ENCODE assay signal across 7 mouse cellular contexts in the genomic region with DNA sequence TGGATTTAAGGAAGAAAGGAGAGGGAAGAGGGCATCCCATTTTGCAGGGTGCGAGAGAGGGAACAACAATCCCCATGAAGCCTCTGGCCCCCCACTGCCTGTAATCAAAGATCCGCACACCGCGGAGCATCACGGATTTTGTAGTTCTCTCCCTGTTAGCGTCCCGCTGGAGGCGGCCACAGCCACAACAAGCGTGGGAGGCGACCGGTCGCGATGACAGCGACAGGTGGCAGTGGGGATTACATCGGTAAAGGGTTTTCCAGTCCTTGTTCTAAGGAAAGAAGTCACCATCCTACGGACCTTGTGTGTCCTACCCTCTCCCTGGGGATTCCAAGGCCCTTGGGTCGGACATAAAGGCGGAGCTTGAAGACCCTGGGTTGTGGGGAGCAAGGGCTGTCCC. TPM values are rescaled to one million over a fixed set of nuclear protein-coding genes. Genes with fewer than 3 reads are reported as not detected.
A peak's percentile ranks its signal among the peaks of the same experiment; 100 is the strongest.
DNase-seq lines count a peak whose midpoint lies in the region; ATAC-seq and TF ChIP-seq lines count a peak whose summit lies in the region.

No protein-coding gene starts in this region.

- under 1% methylated on average over 18 of the region's 18 CpGs for whole genome bisulfite sequencing in midbrain, embryonic 13.5 days
- under 1% methylated on average over 18 of the region's 18 CpGs for WGBS in stomach, embryonic 15.5 days

- ATAC-seq in midbrain, embryonic 13.5 days, result peak; percentile 49
- ATAC-seq in stomach, embryonic 15.5 days (ENCODE audit: insufficient read depth, low FRiP score, low read depth), result no peak

- peak overlapping the region; percentile 95 for H3K4me2 ChIP-seq in midbrain, embryonic 13.5 days (replicated peaks)
- peak overlapping the region; percentile 50 for H3K4me2 ChIP-seq in stomach, embryonic 15.5 days

- no peak overlapping the region for H3K27ac ChIP-seq in midbrain, embryonic 13.5 days
- no peak overlapping the region for H3K27ac ChIP-seq in stomach, embryonic 15.5 days

- H3K27me3 ChIP-seq in E14TG2a.4 (ENCODE audit: insufficient read depth, low read length), result peaks cover 33% of the 10 kb centered on the region
- H3K27me3 ChIP-seq in midbrain, embryonic 13.5 days, result peaks cover 42% of the 10 kb centered on the region
- peaks cover 60% of the 10 kb centered on the region for H3K27me3 ChIP-seq in stomach, embryonic 15.5 days (replicated peaks)

- intact Hi-C loops in heart, postnatal 10 days (cut with DNase I), result no loop called here
- intact Hi-C loops in left cerebral cortex, postnatal 14 days (cut with DNase I), result loop anchor here (5.0 kb wide), 1 partner anchor 55 kb away; no protein-coding TSS in a partner anchor

- H3K4me1 ChIP-seq in E14TG2a.4 (replicated peaks; ENCODE audit: low read depth, low read length), result peaks cover 51% of the 10 kb centered on the region
- peaks cover 46% of the 10 kb centered on the region for H3K4me1 ChIP-seq in midbrain, embryonic 13.5 days (replicated peaks)
- H3K4me1 ChIP-seq in stomach, embryonic 15.5 days, result peaks cover 38% of the 10 kb centered on the region

- H3K36me3 ChIP-seq in E14TG2a.4 (ENCODE audit: insufficient read depth, low read length), result peaks cover 17% of the 10 kb centered on the region
- H3K36me3 ChIP-seq in midbrain, embryonic 13.5 days, result no peaks in the 10 kb centered on the region
- H3K36me3 ChIP-seq in stomach, embryonic 15.5 days, result no peaks in the 10 kb centered on the region

- peak overlapping the region; percentile 77 for H3K4me3 ChIP-seq in E14TG2a.4 (replicated peaks; ENCODE audit: low read length)
- peak overlapping the region; percentile 65 for H3K4me3 ChIP-seq in midbrain, embryonic 13.5 days (replicated peaks)
- H3K4me3 ChIP-seq in stomach, embryonic 15.5 days (replicated peaks), result peak overlapping the region; percentile 26

- peak; percentile 13 for DNase-seq in T-cell, adult 2 months (ENCODE audit: low spot score)
- DNase-seq in embryo, embryonic 9.5 days (ENCODE audit: extremely low spot score), result peak; percentile 85
- peak; percentile 32 to 53 for DNase-seq in heart, postnatal 10 days
- peak; percentile 81 to 89 for DNase-seq in left cerebral cortex, postnatal 14 days (ENCODE audit: low spot score in 2 of 2)

- no peak for TF ChIP-seq CTCF in E14TG2a.4 (conservative IDR thresholded peaks at IDR 0.05; ENCODE audit: low read length)

- peak overlapping the region; percentile 58; the same call in 1 of the 2 replicates for H3K9ac ChIP-seq in midbrain, embryonic 13.5 days (replicated peaks)
- no peak overlapping the region for H3K9ac ChIP-seq in stomach, embryonic 15.5 days

- H3K9me3 ChIP-seq in E14TG2a.4 (ENCODE audit: low read length), result no peaks in the 10 kb centered on the region
- H3K9me3 ChIP-seq in midbrain, embryonic 13.5 days, result no peaks in the 10 kb centered on the region
- no peaks in the 10 kb centered on the region for H3K9me3 ChIP-seq in stomach, embryonic 15.5 days

RNA-seq across cellular contexts. Expression of a gene that starts 3.5 kb away (rescaled TPM):
- total RNA-seq in heart, postnatal 10 days (2021), result under 1 TPM; 0.35 to 0.36 TPM
- 10 to 100 TPM; 74.2 to 75.5 TPM for total RNA-seq in left cerebral cortex, postnatal 14 days (2021)
- polyA plus RNA-seq in midbrain, embryonic 13.5 days (2015; fragmentation: Nextera tagmentation; extraction: Ambion mirVana), result 3.7 and 4.4 TPM in 2 replicates
- polyA plus RNA-seq in stomach, embryonic 15.5 days (2015; fragmentation: Nextera tagmentation; extraction: Ambion mirVana), result 0.30 and 0.39 TPM in 2 replicates

RNA-seq across cellular contexts. Expression of a gene that starts 14.8 kb away (rescaled TPM):
- 1 to 10 TPM in 1 of 2 experiments, under 1 TPM in 1; 0.43 to 1.4 TPM for total RNA-seq in heart, postnatal 10 days (2021)
- not detected for total RNA-seq in left cerebral cortex, postnatal 14 days (2021)
- 0.64 and 1.3 TPM in 2 replicates for polyA plus RNA-seq in midbrain, embryonic 13.5 days (2015; fragmentation: Nextera tagmentation; extraction: Ambion mirVana)
- 4.9 and 5.0 TPM in 2 replicates for polyA plus RNA-seq in stomach, embryonic 15.5 days (2015; fragmentation: Nextera tagmentation; extraction: Ambion mirVana)

RNA-seq across cellular contexts. Expression of a gene that starts 33.2 kb away (rescaled TPM):
- 10 to 100 TPM; 45.1 to 49.0 TPM for total RNA-seq in heart, postnatal 10 days (2021)
- total RNA-seq in left cerebral cortex, postnatal 14 days (2021), result 10 to 100 TPM; 51.0 to 60.7 TPM
- polyA plus RNA-seq in midbrain, embryonic 13.5 days (2015; fragmentation: Nextera tagmentation; extraction: Ambion mirVana), result 71.3 and 74.9 TPM in 2 replicates
- 62.9 and 65.0 TPM in 2 replicates for polyA plus RNA-seq in stomach, embryonic 15.5 days (2015; fragmentation: Nextera tagmentation; extraction: Ambion mirVana)

RNA-seq across cellular contexts. Expression of a gene that starts 38.3 kb away (rescaled TPM):
- 10 to 100 TPM; 18.7 to 24.5 TPM for total RNA-seq in heart, postnatal 10 days (2021)
- total RNA-seq in left cerebral cortex, postnatal 14 days (2021), result 1 to 10 TPM; 4.2 to 7.0 TPM
- polyA plus RNA-seq in midbrain, embryonic 13.5 days (2015; fragmentation: Nextera tagmentation; extraction: Ambion mirVana), result 38.7 and 40.1 TPM in 2 replicates
- polyA plus RNA-seq in stomach, embryonic 15.5 days (2015; fragmentation: Nextera tagmentation; extraction: Ambion mirVana), result 69.8 and 75.6 TPM in 2 replicates

RNA-seq across cellular contexts. Expression of a gene that starts 55.1 kb away (rescaled TPM):
- 1 to 10 TPM; 1.1 to 1.3 TPM for total RNA-seq in heart, postnatal 10 days (2021)
- under 1 TPM in 1 of 2 experiments, not detected in 1; 0.15 TPM for total RNA-seq in left cerebral cortex, postnatal 14 days (2021)
- polyA plus RNA-seq in midbrain, embryonic 13.5 days (2015; fragmentation: Nextera tagmentation; extraction: Ambion mirVana), result not detected in 2 replicates
- 0.40 and 0.42 TPM in 2 replicates for polyA plus RNA-seq in stomach, embryonic 15.5 days (2015; fragmentation: Nextera tagmentation; extraction: Ambion mirVana)

Comparison
In these comparisons a context has a peak if more than half of its experiments do, and no peak if none do; other contexts are left out.
1. H3K4me3 ChIP-seq: peak in every context shown above with its lines; median percentile 77 in E14TG2a.4; 65 in midbrain, embryonic 13.5 days; 26 in stomach, embryonic 15.5 days.
2. DNase-seq: peak in every context shown above with its lines; median percentile 85 in embryo, embryonic 9.5 days; 85 in left cerebral cortex, postnatal 14 days; 42 in heart, postnatal 10 days; 13 in T-cell, adult 2 months.
3. RNA of a gene that starts 3.5 kb away (total RNA-seq): 74.2 to 75.5 TPM in left cerebral cortex, postnatal 14 days; 0.35 to 0.36 TPM in heart, postnatal 10 days; every median in the first group is over 10 times any median in the second.